Mouse (Mus musculus) thymus, postnatal 25 days (tissue): Measurements from ENCODE around the gene Rxrb.
"Not testable (repeated sequence)": the region's sequence is repeated elsewhere in the genome, so short reads cannot be mapped to it uniquely, and the experiment has no call there.

Source experiments
- DNase-seq: peaks from one replicate; pipeline ENCODE4 v3.0.0; 2022

Gene Rxrb

DNA sequence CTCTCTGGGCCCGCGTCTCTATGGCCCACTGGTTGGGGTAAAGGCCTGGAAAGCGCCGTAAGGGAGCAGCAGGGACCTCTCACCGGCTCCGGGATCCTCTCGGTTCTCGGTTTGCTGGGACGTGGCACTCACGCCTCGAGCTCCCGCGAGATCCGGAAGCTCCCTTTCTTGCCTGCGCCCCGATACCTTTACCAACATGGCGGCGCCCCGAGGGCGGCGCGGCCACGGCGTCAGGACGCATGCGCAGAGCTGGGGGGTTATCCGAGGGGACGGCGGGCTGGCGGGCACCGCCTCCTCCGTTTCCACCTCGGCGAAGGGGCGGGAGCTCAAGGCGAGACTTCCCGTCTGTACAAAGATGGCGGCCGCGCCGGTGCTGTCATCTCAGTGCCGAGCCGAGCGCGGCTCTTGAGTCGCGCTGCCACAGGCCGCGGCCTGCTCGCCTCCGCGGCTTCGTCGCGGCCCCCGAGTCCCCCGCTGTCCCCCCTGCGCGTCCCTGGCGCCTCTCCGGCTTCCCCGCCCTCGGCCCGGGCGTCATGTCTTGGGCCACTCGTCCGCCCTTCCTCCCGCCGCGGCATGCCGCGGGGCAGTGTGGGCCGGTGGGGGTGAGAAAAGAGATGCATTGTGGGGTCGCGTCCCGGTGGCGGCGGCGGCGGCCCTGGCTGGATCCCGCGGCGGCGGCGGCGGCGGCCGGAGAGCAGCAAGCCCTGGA, at the start of gene Rxrb, which contains the start of gene Slc39a7:
TSS of gene Rxrb (plus strand) at position 348 of the 709 bp plus-strand sequence.
TSS of gene Slc39a7 (minus strand) at position 218 of the 709 bp plus-strand sequence.
- DNase-seq = peak; percentile 100

DNA sequence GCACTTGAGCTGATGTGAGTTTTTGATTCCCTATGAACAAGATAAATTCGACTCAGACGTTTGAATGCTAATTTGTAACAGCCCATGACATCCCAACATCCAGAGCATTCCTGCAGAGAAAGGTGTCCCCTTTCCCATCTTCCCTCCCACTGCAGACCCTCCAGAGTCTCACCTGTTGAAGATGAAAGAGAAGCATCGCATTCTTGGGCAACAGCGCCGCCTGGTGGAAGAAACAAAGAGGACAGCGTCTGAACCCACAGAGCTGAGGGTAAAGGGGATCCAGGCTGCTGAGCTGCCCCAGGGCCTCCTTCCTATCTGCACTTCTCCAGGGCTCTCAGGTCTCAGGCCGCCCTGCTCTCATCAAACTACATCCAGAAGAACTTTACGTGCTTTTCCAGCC, 49.5 kb upstream of the Rxrb start:
- peak; percentile 82 for DNase-seq

DNA sequence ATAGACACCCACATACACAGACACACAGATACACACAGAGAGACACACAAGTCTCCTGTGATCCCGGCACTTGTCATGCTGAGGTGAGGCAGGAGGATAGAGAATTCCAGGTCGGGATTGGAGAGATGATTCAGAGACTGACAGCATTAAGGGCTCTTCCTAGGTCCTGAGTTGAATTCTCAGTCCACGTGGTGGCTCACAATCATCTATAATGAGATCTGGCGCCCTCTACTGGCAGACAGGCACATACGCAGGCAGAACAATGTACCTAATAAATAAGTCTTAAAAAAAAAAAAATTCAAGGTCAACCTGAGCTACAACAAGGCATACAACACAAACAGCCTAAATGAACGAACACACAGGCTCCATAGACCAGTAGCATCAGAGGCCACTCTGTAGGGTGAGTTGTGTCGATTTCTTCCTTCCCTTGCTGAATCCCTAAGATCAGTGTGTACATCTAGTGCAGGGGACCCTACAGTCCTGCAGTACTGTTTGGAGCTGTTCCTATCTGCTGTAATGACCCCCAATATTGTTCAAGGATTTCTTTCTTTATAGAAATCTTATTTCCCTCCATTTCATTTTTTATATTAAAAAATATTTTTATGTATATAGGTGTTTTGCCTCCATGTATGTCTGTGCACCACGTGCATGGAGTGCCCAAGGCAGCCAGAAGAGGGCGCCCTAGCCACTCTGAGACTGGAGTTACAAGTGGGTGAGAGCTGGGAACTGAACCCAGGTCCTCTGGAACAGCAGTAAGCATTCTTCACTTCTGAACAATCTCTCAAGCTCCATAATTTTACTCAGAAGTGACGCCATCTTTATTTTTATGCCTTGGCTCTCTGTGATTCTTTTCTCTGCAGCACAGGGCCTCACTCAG, 39.6 kb upstream of the Rxrb start:
- peak; percentile 53 for DNase-seq

DNA sequence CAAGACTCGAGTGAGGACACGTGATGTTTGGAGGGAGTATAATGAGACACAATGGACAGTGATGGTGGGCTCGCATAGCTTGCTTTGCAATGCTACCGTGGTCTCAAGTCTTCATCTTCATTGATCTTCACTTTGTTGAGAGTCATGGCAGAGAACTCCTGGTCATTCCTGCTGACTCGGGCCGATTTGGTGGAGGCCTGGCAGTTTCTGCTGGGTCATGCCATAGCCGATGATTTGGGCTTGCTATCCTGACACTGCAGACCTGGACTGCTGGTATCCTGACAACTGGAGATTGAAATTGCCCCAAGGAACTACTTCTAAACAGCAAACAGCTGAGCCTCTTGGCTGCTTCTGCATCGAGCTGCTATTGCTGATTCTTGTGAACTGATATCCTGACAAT, 36.7 kb upstream of the Rxrb start:
- no peak for DNase-seq

DNA sequence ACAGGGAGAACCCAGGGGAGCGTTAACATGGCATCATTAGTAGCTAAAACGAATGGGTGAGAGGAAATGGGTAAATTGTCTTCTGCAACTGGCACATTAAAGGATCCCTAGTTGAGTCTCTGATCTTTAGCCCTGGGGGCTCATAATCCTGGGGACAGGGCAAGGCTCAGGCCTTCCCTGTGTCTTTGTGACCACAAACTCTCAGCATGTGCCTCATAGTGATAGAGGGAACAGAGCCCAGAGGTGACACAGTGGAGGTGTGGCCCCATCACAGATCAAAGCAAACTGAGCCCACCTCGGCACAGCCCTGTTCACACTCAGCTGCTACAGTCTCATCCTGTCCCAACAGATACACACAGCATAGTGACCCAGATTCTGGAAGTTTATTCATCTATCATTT, 36.0 kb upstream of the Rxrb start:
- no peak for DNase-seq

DNA sequence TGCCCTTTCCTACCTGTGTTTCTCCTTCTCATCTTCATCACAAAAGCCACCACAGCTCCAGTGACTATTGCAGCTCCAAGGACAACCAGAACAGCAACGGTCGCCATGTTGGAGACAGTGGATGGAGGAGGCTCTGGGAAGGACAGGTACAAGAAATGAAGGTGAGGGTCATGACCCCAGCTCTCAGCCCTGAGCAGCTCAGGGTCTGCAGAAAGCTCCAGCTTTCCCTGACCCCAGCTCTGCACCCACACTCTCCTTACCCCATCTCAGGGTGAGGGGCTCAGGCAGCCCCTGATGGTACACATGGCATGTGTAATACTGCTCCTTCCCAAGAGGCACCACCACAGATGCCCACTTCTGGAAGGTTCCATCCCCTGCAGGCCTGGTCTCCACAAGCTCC, 34.6 kb upstream of the Rxrb start:
- not testable (repeated sequence) for DNase-seq

DNA sequence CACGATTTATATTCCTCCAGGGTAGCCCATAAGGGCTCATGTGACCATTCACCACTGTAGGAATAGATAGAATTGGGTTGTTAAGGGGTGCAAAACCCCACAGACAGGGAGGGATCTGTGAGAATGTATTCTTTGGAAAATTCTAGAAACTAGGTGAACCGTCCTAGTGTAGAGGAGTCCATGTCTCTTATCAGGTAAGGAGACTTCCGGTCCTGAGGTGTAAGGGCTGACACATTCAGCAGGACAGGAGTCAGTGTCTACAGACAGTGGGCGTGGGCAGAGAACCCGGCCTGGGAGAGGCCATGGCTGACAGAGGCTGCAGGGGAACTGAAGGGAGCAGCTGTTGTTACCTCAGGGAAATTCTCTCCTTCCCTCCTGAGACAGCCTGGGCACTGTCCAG, 32.9 kb upstream of the Rxrb start:
- not testable (repeated sequence) for DNase-seq

DNA sequence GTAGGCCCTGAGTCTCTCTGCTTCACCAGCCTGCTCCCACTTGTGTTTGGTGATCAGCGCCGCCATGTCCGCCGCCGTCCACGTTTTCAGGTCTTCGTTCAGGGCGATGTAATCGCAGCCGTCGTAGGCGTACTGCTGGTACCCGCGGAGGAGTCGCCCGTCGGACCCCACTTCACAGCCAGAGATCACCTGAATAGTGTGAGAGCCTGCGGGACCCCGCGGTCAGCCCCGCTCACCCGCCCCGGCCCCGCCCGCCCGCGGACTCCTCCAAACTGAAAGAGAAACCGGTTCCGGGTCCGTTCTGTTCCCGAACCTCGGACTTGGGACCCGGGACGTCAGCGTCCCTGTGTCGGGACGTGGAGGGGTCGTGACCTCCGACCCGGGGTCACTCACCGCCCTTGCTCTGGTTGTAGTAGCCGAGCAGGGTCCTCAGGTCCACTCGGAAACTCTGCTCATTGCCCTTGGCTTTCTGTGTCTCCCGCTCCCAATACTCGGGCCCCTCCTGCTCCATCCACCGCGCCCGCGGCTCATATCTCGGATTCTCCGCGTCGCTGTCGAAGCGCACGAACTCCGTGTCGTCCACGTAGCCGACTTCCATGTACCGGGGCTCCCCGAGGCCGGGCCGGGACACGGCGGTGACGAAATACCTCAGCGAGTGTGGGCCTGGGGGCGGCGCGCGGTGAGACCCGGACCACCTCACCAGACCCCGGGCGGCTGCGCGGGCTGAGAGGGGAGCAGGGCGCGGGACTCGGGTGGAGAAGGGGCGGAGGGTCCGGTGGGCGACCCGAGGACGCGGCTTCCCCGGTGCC, 32.1 kb upstream of the Rxrb start:
- DNase-seq = no peak

DNA sequence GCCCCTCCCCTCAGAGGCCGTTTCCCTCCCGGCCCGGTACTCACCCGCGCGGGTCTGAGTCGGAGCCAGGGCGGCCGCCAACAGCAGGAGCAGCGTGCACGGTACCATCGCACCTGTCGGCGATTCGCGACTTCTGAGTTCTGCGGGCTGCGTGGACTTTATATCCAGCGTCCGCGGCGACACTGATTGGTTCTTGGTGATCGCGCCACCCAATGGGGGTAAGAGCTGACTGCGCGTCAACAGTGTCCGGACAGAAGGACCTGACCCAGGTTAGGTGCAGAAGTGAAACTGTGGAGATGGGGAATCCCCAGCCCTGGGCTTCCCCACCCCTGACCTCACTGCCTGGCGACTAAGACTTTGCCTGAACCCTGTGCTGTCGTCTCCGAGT, 31.5 kb upstream of the Rxrb start, which contains the start of gene H2-K1:
TSS of gene H2-K1 (minus strand) at position 198 of the 388 bp plus-strand sequence.
- peak; percentile 86 for DNase-seq

DNA sequence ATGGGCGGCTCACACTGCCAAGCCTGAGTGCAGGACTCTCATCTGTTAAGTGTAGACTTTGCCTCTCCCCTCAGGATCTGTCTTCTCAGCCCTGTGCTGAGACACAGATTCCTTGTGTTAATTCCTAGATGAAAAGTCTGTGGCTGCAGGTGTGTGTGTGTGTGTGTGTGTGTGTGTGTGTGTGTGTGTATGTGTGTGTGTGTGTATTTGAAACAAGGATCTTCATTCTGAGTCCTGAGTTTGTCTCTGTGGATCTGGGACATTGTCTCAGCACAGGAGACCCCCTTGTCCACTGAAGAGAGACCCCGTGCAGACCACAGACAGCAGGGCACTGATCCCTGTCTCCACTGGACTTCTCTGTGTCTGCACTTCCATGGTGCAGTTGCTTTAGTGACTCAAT, 30.8 kb upstream of the Rxrb start:
- DNase-seq = not testable (repeated sequence)

DNA sequence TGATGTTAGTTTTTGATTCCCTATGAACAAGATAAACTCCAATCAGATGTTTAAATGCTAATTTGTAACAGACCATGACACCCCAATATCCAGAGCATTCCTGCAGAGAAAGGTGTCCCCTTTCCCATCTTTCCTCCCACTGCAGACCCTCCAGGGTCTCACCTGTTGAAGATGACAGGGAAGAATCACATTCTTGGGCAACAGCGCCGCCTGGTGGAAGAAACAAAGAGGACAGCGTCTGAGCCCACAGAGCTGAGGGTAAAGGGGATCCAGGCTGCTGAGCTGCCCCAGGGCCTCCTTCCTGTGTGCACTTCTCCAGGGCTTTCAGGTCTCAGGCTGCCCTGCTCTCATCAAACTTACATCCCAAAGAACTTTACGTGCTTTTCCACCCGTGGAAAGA, 28.2 kb upstream of the Rxrb start:
- DNase-seq = peak; percentile 75

DNA sequence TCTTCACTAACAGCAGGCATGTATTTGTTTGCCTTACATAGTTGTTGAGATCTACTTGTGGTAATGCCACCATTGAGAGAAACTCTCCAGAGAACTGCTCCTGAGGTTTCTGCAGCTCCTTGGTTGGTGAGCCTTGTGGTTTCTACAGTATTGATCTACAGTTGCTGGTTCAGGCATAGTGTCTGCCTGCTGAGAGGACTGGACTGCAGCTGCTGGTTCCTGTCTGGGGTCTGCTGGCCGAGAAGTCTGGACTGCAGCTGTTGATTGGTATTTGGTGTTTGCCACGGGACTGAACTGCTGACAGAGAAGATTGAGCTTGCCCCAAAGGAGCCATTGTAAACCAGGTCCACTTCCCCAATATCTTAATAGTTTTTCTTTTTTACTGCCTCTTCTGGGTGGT, 25.0 kb upstream of the Rxrb start:
- no peak for DNase-seq

DNA sequence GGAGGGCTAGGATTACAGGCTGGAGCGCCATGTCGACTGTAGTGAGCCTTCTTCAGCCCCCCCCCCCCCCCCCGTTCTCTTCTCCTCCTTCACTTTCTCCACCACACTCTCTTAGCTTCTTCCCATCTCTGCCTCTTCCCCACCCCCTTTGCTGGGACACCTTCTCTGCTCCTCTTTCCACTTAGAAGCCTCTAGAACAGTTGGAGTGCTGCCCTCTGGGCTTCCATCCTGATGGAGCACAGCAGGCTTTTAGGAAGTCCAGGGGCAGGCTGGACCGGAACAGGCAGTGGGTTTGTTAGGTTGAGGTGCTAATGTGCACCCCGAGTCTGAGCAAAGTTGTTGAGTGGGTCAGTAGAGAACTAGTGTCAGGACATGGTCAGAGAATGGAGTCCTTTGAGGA, 21.5 kb upstream of the Rxrb start:
- DNase-seq = no peak

DNA sequence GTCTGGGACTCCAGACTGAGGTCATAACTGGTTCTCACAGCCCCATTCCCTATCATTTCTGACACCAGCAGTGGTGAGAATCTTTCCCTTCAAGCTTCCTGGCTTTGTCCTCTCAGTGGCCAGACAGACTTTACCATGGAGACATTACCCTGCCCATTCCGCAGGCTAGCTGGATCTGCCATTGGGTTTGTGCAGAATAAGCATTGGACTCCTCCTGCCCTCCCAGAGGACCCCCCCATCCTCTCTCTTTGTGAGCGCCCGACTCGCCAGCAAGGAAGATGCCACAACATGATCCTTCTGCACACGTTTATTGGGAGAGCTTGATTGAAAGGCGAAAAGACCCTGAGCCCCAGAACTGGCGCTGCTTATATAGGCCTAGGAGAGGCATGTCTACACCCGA, 18.2 kb upstream of the Rxrb start:
- DNase-seq = no peak

DNA sequence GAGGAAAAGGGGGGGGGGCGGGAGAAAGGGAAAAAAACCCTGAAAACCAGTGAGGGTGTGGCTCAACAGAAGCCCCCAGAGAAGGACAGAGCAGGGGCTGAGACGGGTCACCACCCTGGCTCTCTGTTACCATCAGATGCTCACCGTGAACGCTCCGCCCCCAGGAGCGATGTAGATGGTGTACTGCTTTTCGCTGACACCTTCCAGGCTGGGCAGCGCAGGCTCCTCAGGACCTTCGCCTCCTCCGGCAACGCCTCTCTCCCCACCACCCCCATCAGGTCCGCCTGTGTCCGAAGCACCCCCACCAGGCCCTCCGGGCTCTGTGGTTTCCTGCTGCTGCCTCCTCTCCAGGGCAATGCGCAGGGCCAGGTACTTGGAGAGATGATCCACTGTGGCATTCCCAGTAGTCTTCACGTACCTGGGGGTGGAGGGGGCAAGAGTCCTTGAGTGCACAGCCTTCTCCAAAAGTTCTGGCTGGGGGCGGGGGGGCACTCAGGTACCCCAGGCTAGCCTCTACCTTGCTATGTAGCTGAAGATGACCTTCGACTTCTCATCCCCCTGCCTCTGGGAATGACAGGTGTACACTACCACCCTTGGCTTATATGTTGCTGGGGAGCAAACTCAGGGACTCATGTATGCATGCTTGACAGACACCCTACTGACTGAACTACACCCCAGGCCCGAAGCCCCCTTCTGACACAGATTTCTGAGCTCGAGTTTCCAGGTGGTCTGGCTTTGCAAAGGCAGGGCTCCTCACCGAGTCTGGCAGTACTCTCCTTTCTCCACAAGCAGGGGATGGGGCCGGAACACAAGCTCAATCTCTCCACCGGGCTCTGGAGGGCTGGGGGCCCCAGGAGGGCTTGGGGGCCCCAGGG, 9.8 kb upstream of the Rxrb start:
- DNase-seq = no peak

DNA sequence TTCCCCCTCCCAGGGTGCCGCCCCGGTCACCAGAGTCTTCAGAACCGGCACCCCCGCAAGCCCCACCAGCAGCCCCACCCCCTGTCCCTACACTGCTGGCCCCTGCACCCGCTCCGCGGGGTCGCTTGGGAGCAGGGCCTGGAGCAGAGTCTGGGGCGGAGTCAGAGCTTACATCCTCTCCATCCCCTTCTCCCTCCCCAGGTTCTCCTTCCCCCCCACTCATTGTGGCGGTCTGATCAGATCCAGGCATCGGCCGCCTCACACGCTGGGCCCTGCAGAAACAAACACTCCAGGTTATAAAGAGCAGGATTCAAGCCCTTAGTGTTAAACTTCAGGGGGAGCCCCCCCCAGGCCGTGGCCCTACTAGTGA, 9.2 kb upstream of the Rxrb start:
- DNase-seq = no peak

DNA sequence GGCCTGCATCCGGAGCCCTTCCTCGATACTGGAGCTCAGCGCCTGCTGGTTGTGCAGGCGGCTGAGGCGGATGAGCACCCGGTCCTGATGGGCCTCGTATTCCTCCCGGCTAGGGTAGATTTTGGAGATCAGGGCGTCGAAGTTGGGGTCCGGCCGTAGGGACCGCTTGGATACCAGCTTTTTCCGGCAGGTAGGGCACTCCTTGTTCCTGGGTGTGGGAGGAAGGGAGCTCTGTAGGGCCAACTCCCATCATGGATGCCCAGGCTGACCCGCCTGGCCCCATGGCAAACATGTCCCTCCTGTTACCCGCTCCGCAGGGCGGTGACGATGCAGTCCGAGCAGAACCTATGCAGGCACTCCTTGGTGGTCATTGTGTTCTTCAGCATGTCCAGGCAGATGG, 8.6 kb upstream of the Rxrb start:
- DNase-seq = no peak

DNA sequence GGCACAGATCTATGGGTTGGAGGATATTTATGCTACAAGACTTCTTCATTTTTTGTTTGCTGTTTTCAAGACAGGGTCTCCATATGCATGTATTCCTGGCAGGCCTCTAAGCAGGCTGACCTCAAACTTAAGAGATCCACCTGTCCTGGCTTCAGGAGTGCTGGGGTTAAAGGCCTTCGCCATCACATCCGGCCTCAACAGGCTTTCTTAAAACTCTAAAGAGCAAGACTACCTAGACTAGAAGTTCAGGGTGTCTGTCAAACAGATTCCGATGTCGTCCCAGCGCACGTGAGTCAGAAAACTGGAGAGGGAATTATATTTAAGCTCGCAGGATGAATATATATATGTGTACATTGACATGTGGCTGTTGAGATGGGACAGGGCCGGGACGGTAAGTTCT, 7.9 kb upstream of the Rxrb start:
- no peak for DNase-seq

DNA sequence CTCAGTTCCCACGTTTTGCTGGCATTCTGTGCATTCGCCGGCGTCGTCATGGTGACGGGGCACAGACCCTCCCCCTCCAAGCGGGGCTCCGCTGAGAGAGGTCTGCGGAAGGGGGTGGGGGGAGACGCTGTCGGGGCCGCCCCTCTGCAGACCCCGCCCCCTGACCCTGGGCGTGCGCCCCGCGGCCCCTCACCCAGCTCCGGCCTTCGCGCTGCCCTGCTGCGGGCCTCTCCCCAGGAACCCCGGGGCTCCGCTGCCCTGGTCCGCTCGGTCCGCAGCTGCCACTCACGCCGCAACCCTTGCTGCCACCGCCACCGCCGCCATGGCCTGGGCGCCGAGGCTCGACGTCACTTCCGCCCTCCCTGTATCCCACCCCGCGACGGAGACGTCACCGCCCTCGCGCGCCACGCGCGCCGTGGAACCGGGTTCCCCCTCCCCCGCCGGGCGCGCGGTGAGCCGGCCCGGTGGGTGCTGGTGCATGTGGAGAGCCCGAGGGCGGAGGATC, 7.2 kb upstream of the Rxrb start, which contains the start of gene Ring1:
TSS of gene Ring1 (minus strand) at position 364 of the 505 bp plus-strand sequence.
- DNase-seq = peak; percentile 91

DNA sequence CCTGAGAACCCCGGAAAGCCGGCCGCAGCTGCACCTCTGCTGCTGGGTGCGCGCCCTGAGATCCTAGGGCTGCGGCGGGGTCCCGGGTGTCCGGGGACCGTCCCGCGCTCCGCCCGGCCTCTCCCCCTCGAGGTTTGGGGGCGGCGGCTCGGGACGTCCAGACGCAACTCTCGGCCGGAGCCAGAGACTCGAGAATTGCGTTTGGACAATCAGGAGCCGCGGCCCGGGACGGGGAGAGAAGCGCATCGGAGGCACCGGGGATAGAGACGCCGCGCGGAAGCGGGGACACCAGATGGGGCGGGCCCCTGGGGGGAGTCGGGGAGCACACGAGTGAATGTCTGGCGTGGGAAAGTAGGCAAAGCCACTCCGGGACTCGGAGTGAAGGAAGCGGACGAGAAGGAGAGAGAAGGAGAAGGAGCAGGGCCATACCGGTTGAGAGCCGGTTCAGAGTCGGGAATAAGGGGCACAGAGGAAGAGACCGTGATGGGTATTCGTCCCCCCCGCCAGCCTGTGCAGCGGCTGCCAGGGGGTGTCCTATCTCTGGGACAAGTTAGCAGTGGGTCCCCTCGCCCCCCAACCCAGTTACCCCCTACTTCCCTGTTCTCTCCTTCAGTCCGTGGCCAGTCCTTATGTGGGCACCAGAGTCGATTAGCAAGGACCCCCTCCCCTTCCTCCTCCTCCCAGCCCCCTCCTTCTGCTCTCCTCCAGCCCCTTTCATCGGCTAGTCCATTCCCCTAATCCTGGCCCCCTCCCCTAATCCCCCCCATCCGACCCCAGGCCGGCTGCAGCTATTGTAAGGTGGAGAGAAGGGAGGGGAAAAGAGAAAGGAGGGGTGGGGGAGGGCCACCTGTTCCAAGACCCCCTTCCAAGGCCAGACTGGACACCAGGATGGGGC, 6.5 kb upstream of the Rxrb start:
- DNase-seq = no peak

DNA sequence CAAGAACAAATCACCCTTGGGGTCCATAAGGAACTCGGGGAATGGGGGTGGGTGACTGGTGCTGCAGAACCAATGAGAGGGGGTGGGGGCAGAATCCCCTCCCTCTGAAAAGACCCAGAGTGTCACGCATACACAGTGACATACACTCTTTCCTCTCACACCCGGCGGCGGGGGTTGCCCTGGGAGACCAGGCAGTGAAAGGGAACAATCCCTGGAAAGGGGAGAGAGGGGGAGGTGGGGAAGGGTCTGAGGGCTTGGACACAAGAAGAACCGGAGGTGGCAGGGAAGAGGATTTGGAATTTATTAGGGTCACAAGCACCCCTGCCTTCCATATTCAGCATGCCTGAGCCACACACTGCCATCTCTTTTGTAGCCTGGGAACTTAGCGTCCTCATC, 5.9 kb upstream of the Rxrb start:
- no peak for DNase-seq
